Mouse (Mus musculus) myocyte (in vitro differentiated cells): ENCODE results near the gene Slc37a4. TPM values are rescaled to one million over a fixed set of nuclear protein-coding genes. Genes with fewer than 3 reads are reported as not detected.
"Not testable (repeated sequence)": the region's sequence is repeated elsewhere in the genome, so short reads cannot be mapped to it uniquely, and the experiment has no call there.

Source experiments
- H3K27me3 ChIP-seq: one replicate; pipeline ENCODE4 v1.6.1; 2011; ENCODE audit not compliant: control insufficient read depth, insufficient read depth, insufficient read length
- H3K36me3 ChIP-seq: one replicate; pipeline ENCODE4 v1.6.1; 2011; ENCODE audit not compliant: control insufficient read depth, insufficient read depth
- H3K4me2 ChIP-seq: one replicate; pipeline ENCODE4 v1.6.1; 2011; ENCODE audit warnings: low read depth, control low read depth
- H3K4me3 ChIP-seq: one replicate; pipeline ENCODE4 v1.5.1; 2011; ENCODE audit warnings: mild to moderate bottlenecking, control low read depth, moderate library complexity
- H3K79me2 ChIP-seq: one replicate; pipeline ENCODE4 v1.6.1; 2011; ENCODE audit not compliant: control insufficient read depth, insufficient read depth
- H3ac ChIP-seq: one replicate; pipeline ENCODE4 v1.6.1; 2011; ENCODE audit not compliant: control insufficient read depth, insufficient read length
- CEBPB ChIP-seq: IDR thresholded peaks from 2 replicates; pipeline ENCODE4 v1.6.1; 2011; ENCODE audit warnings: mild to moderate bottlenecking, moderate library complexity; ENCODE audit not compliant: poor library complexity, insufficient read depth, severe bottlenecking
- E2F4 ChIP-seq: IDR thresholded peaks from one replicate; pipeline ENCODE4 v1.6.1; 2011; ENCODE audit warnings: mild to moderate bottlenecking, control low read depth, moderate library complexity; ENCODE audit not compliant: insufficient read depth
- MAX ChIP-seq: IDR thresholded peaks from one replicate; pipeline ENCODE4 v1.6.1; 2011; ENCODE audit warnings: low read depth, mild to moderate bottlenecking, control low read depth
- MYOD1 ChIP-seq, 3 experiments: IDR thresholded peaks; one replicate each; pipeline ENCODE4 v1.6.1; 2011; ENCODE audit warnings: control low read depth in 2 of 3, low read depth in 2 of 3, mild to moderate bottlenecking in 2 of 3, moderate library complexity in 1 of 3; ENCODE audit not compliant: insufficient read length in 2 of 3, control insufficient read depth in 1 of 3
- MYOG ChIP-seq, 3 experiments: IDR thresholded peaks; one replicate each; pipeline ENCODE4 v1.6.1; 2011; ENCODE audit warnings: control low read depth in 2 of 3, low read depth in 2 of 3, mild to moderate bottlenecking in 2 of 3; ENCODE audit not compliant: insufficient read length in 2 of 3, control insufficient read depth in 1 of 3, insufficient read depth in 1 of 3
- POLR2A ChIP-seq: IDR thresholded peaks from one replicate; pipeline ENCODE4 v1.6.1; 2011; ENCODE audit warnings: low read depth, mild to moderate bottlenecking, control low read depth, moderate library complexity; ENCODE audit not compliant: insufficient read length
- POLR2AphosphoS2 ChIP-seq: IDR thresholded peaks from one replicate; pipeline ENCODE4 v1.6.1; 2011; ENCODE audit warnings: low read depth, control low read depth; ENCODE audit not compliant: insufficient read length
- REST ChIP-seq: IDR thresholded peaks from one replicate; pipeline ENCODE4 v1.6.1; 2011; ENCODE audit warnings: mild to moderate bottlenecking, control low read depth, moderate library complexity; ENCODE audit not compliant: insufficient read depth, insufficient read length
- SRF ChIP-seq: IDR thresholded peaks from one replicate; pipeline ENCODE4 v1.6.1; 2011; ENCODE audit warnings: low read depth; ENCODE audit not compliant: control insufficient read depth, insufficient read length
- TCF12 ChIP-seq: IDR thresholded peaks from one replicate; pipeline ENCODE4 v1.6.1; 2011; ENCODE audit warnings: mild to moderate bottlenecking, control low read depth; ENCODE audit not compliant: poor library complexity, insufficient read depth, severe bottlenecking
- TCF3 ChIP-seq: IDR thresholded peaks from one replicate; pipeline ENCODE4 v1.6.1; 2011; ENCODE audit warnings: low read depth, control low read depth; ENCODE audit not compliant: insufficient read length
- USF1 ChIP-seq: IDR thresholded peaks from one replicate; pipeline ENCODE4 v1.6.1; 2011; ENCODE audit warnings: low read depth, mild to moderate bottlenecking, control low read depth, moderate library complexity
- polyA plus RNA-seq: library from polyadenylated mRNA; unstranded; fragments of >200 nt; fragmentation: generic; extraction: Trizol; gene quantifications from one replicate; pipeline ENCODE4 v1.2.1, GENCODE M21; 2012; ENCODE audit warnings: missing spikeins

The Slc37a4 gene
- polyA plus RNA-seq, 1 experiment: 20.8 TPM

- Histone ChIP-seq H3K79me2 (no peaks in the 10 kb centered on the region), H3K4me3 (no peak overlapping the region), H3K4me2 (no peak overlapping the region), H3K36me3 (no peaks in the 10 kb centered on the region), H3K27me3 (no peaks in the 10 kb centered on the region), H3ac (no peak overlapping the region)
- no peak for TF ChIP-seq MYOD1 (IDR thresholded peaks at IDR 0.05; ENCODE audit: control insufficient read depth in 1 of 3, insufficient read length in 2 of 3, low read depth in 2 of 3)
- no peak for TF ChIP-seq TCF12
- no peak for TF ChIP-seq REST
Measured at GRCm38 (mm10) chr9:44432577-44433185, 36.0 kb downstream of the Slc37a4 start.

GRCm38 (mm10) chr9:44435747-44436146 is 39.1 kb downstream of the Slc37a4 start:
- no peaks in the 10 kb centered on the region for H3K36me3 ChIP-seq
- TF ChIP-seq MAX (no peak), USF1 (no peak), MYOD1 (IDR thresholded peaks at IDR 0.05; ENCODE audit: control insufficient read depth in 1 of 3, insufficient read length in 2 of 3, low read depth in 2 of 3) (no peak), REST (no peak), MYOG (IDR thresholded peaks at IDR 0.05; ENCODE audit: control insufficient read depth in 1 of 3, insufficient read depth in 1 of 3, insufficient read length in 2 of 3, low read depth in 2 of 3) (no peak), TCF12 (no peak)
- H3K4me3 ChIP-seq: no peak overlapping the region
- H3K27me3 ChIP-seq: no peaks in the 10 kb centered on the region
- no peak overlapping the region for H3K4me2 ChIP-seq
- H3K79me2 ChIP-seq: no peaks in the 10 kb centered on the region
- H3ac ChIP-seq: no peak overlapping the region

- H3K79me2 ChIP-seq: no peaks in the 10 kb centered on the region
- TF ChIP-seq TCF3 (no peak), REST (no peak), MYOG (IDR thresholded peaks at IDR 0.05; ENCODE audit: control insufficient read depth in 1 of 3, insufficient read depth in 1 of 3, insufficient read length in 2 of 3, low read depth in 2 of 3) (no peak), E2F4 (no peak), CEBPB (no peak), SRF (no peak), USF1 (no peak), TCF12 (no peak), POLR2AphosphoS2 (no peak), MYOD1 (IDR thresholded peaks at IDR 0.05; ENCODE audit: control insufficient read depth in 1 of 3, insufficient read length in 2 of 3, low read depth in 2 of 3) (no peak), MAX (no peak), POLR2A (no peak)
- H3K27me3 ChIP-seq: no peaks in the 10 kb centered on the region
Measured at GRCm38 (mm10) chr9:44440961-44441360, 44.3 kb downstream of the Slc37a4 start, which contains the start of gene Foxr1. Gene Foxr1, minus strand, starts transcription at chr9:44441136.

GRCm38 (mm10) chr9:44444402-44445025 is 47.9 kb downstream of the Slc37a4 start:
- H3K27me3 ChIP-seq, H3K4me2 ChIP-seq, H3K4me3 ChIP-seq, H3ac ChIP-seq, H3K79me2 ChIP-seq, H3K36me3 ChIP-seq: not testable (repeated sequence)

More at GRCm38 (mm10) chr9:44440961-44441360, 44.3 kb downstream of the Slc37a4 start, which contains the start of gene Foxr1:
- no peak within 1 kb of the TSS for H3K4me3 ChIP-seq
- no peak within 1 kb of the TSS for H3K4me2 ChIP-seq
- no peaks in the 10 kb centered on the region for H3K36me3 ChIP-seq
- no peak within 1 kb of the TSS for H3ac ChIP-seq

GRCm38 (mm10) chr9:44450387-44450786 is 53.7 kb downstream of the Slc37a4 start:
- no peak overlapping the region for H3ac ChIP-seq
- no peak overlapping the region for H3K4me2 ChIP-seq

More at GRCm38 (mm10) chr9:44450387-44450786, 53.7 kb downstream of the Slc37a4 start:
- Histone ChIP-seq H3K36me3 (no peaks in the 10 kb centered on the region), H3K79me2 (no peaks in the 10 kb centered on the region), H3K27me3 (peaks cover 3% of the 10 kb centered on the region), H3K4me3 (no peak overlapping the region)
- TF ChIP-seq POLR2A (no peak), E2F4 (no peak), MAX (no peak)

Other genes with a start within 250 kb of the Slc37a4 start
- 4.5 TPM for gene Cbl, start 162.8 kb upstream of the Slc37a4 start, polyA plus RNA-seq
- not detected for gene Ccdc153, start 156.2 kb upstream of the Slc37a4 start, polyA plus RNA-seq
- 0.02 TPM for gene Pdzd3, start 145.4 kb upstream of the Slc37a4 start, polyA plus RNA-seq
- gene Nlrx1, start 128.3 kb upstream of the Slc37a4 start, polyA plus RNA-seq: 7.2 TPM
- 0.10 TPM for gene Abcg4, start 108.2 kb upstream of the Slc37a4 start, polyA plus RNA-seq
- gene Hinfp, start 91.2 kb upstream of the Slc37a4 start, polyA plus RNA-seq: 6.5 TPM
- 18.1 TPM for gene C2cd2l, start 76.6 kb upstream of the Slc37a4 start, polyA plus RNA-seq
- gene Dpagt1, start 70.8 kb upstream of the Slc37a4 start, polyA plus RNA-seq: 26.3 TPM
- 123 TPM for gene H2afx, start 62.2 kb upstream of the Slc37a4 start, polyA plus RNA-seq
- gene Hmbs, start 52.6 kb upstream of the Slc37a4 start, polyA plus RNA-seq: 31.5 TPM
- 26.4 TPM for gene Vps11, start 35.2 kb upstream of the Slc37a4 start, polyA plus RNA-seq
- gene Hyou1, start 17.4 kb upstream of the Slc37a4 start, polyA plus RNA-seq: 45.9 TPM
- gene Rps25, start 10.3 kb downstream of the Slc37a4 start, polyA plus RNA-seq: 1,955 TPM
- 119 TPM for gene Trappc4, start 10.7 kb downstream of the Slc37a4 start, polyA plus RNA-seq
- 15.6 TPM for gene Ccdc84, start 21.7 kb downstream of the Slc37a4 start, polyA plus RNA-seq
- gene Foxr1, start 44.3 kb downstream of the Slc37a4 start, polyA plus RNA-seq: not detected
- not detected for gene Upk2, start 58.1 kb downstream of the Slc37a4 start, polyA plus RNA-seq
- 35.4 TPM for gene Bcl9l, start 86.0 kb downstream of the Slc37a4 start, polyA plus RNA-seq
- gene Cxcr5, start 165.0 kb downstream of the Slc37a4 start, polyA plus RNA-seq: 0.01 TPM
- 25.8 TPM for gene Ddx6, start 208.0 kb downstream of the Slc37a4 start, polyA plus RNA-seq